Mouse (Mus musculus) small intestine, adult 2 months (tissue): ENCODE measurements around the gene Retreg2. TPM values are rescaled to one million over a fixed set of nuclear protein-coding genes. Genes with fewer than 3 reads are reported as not detected.

Experiments used
- H3K27ac ChIP-seq: fragments of 200-500 bp; 2 replicates; pipeline ENCODE4 v1.5.1; 2012; ENCODE audit warnings: low read depth, low read length, control low read depth, inconsistent platforms; ENCODE audit not compliant: insufficient read depth
- H3K27me3 ChIP-seq: fragments of 200-500 bp; 2 replicates; pipeline ENCODE4 v1.6.1; 2012; ENCODE audit warnings: mild to moderate bottlenecking, moderate library complexity, low read length, inconsistent platforms; ENCODE audit not compliant: control insufficient read depth, insufficient read depth
- H3K36me3 ChIP-seq: fragments of 200-500 bp; 2 replicates; pipeline ENCODE4 v1.6.1; 2012; ENCODE audit warnings: mild to moderate bottlenecking, low read length, control low read depth, inconsistent platforms; ENCODE audit not compliant: control insufficient read depth, insufficient read depth
- H3K4me1 ChIP-seq: fragments of 200-500 bp; 2 replicates; pipeline ENCODE4 v1.6.1; 2012; ENCODE audit warnings: low read length, inconsistent platforms, mixed read lengths; ENCODE audit not compliant: control insufficient read depth, insufficient read depth, insufficient read length
- H3K4me3 ChIP-seq: fragments of 200-500 bp; 2 replicates; pipeline ENCODE4 v1.5.1; 2012; ENCODE audit warnings: low read depth, mild to moderate bottlenecking, control low read depth, inconsistent platforms, low read length, moderate library complexity
- CTCF ChIP-seq: fragments of 200-500 bp; IDR thresholded peaks from 2 replicates; pipeline ENCODE4 v1.5.1; 2012; ENCODE audit warnings: low read depth, mild to moderate bottlenecking, control low read depth, inconsistent platforms, low read length, moderate library complexity, mixed read lengths; ENCODE audit not compliant: insufficient replicate concordance, insufficient read length; ENCODE audit errors: extremely low read depth
- POLR2A ChIP-seq: fragments of 200-500 bp; IDR thresholded peaks from 2 replicates; pipeline ENCODE4 v1.6.1; 2012; ENCODE audit warnings: low read depth, mild to moderate bottlenecking, control low read depth, inconsistent platforms, low read length, moderate library complexity
- WGBS: fragments of 180-500 bp; shearing (Covaris S2); methylation state at CpG from one replicate; pipeline ENCODE4 v1.1.7; 2018; 5-methylcytosine and 5-hydroxymethylcytosine counted together
- polyA plus RNA-seq: library from polyadenylated mRNA; depleted of rRNA; stranded (reverse); fragments of >200 nt; gene quantifications from 2 replicates; pipeline ENCODE4 v1.2.3, GENCODE M21; 2012

Gene Retreg2
- polyA plus RNA-seq, 1 experiment: 113 TPM

GRCm38 (mm10) chr1:75148727-75149126 is 6.1 kb downstream of the Retreg2 start:
- Histone ChIP-seq H3K36me3 (peaks cover 42% of the 10 kb centered on the region), H3K27ac (no peak overlapping the region), H3K4me1 (no peaks in the 10 kb centered on the region), H3K4me3 (no peak overlapping the region), H3K27me3 (no peaks in the 10 kb centered on the region)
- TF ChIP-seq POLR2A (no peak), CTCF (no peak)
- 84% methylated on average over 4 of the region's 4 CpGs for WGBS

- WGBS: 39% methylated on average over 3 of the region's 3 CpGs
Measured at GRCm38 (mm10) chr1:75155837-75156236, 13.3 kb downstream of the Retreg2 start.

GRCm38 (mm10) chr1:75158990-75159389 is 16.4 kb downstream of the Retreg2 start:
- Histone ChIP-seq H3K27me3 (no peaks in the 10 kb centered on the region), H3K4me3 (no peak overlapping the region), H3K36me3 (no peaks in the 10 kb centered on the region), H3K27ac (no peak overlapping the region), H3K4me1 (no peaks in the 10 kb centered on the region)
- no peak for TF ChIP-seq POLR2A
- no peak for TF ChIP-seq CTCF

More at GRCm38 (mm10) chr1:75155837-75156236, 13.3 kb downstream of the Retreg2 start:
- no peak overlapping the region for H3K27ac ChIP-seq
- no peak for TF ChIP-seq POLR2A
- TF ChIP-seq CTCF: no peak
- H3K36me3 ChIP-seq: no peaks in the 10 kb centered on the region
- no peaks in the 10 kb centered on the region for H3K4me1 ChIP-seq
- no peaks in the 10 kb centered on the region for H3K27me3 ChIP-seq
- no peak overlapping the region for H3K4me3 ChIP-seq

GRCm38 (mm10) chr1:75159540-75160255 is 17.1 kb downstream of the Retreg2 start:
- no peaks in the 10 kb centered on the region for H3K36me3 ChIP-seq
- 69% methylated on average over 5 of the region's 5 CpGs for WGBS
- H3K27ac ChIP-seq: no peak overlapping the region
- TF ChIP-seq POLR2A (no peak), CTCF (no peak)
- no peaks in the 10 kb centered on the region for H3K27me3 ChIP-seq
- no peak overlapping the region for H3K4me3 ChIP-seq
- H3K4me1 ChIP-seq: no peaks in the 10 kb centered on the region

- TF ChIP-seq POLR2A: no peak
- no peak for TF ChIP-seq CTCF
- 90% methylated on average over 4 of the region's 4 CpGs for WGBS
Measured at GRCm38 (mm10) chr1:75160256-75160617, 17.7 kb downstream of the Retreg2 start.

DNA sequence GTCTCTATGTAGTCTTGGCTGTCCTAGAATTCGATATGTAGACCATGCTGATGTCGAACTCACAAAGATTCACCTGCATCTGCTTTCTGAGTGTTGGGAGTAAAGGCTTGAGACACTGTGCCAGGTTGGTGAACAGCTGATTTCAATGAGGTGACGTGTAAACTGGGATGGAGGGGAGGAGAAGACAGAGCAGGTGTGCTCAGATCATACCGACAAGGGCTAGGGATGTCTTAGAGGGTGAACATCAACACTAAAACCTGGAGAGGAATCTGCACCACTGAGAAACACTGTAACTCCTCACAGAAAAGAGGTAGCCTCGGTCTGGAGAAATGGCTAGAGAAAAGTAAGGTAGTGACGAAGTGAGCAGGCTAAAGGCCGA is 25.5 kb downstream of the Retreg2 start:
- 3% methylated on average over 7 of the region's 7 CpGs for WGBS
- Histone ChIP-seq H3K27me3 (no peaks in the 10 kb centered on the region), H3K27ac (peak overlapping the region; percentile 47), H3K4me1 (peaks cover 5% of the 10 kb centered on the region), H3K4me3 (peak overlapping the region; percentile 75), H3K36me3 (peaks cover 27% of the 10 kb centered on the region)
- no peak for TF ChIP-seq CTCF
- TF ChIP-seq POLR2A: no peak

More at GRCm38 (mm10) chr1:75160256-75160617, 17.7 kb downstream of the Retreg2 start:
- H3K27ac ChIP-seq: no peak overlapping the region
- no peaks in the 10 kb centered on the region for H3K27me3 ChIP-seq
- H3K36me3 ChIP-seq: no peaks in the 10 kb centered on the region
- H3K4me1 ChIP-seq: no peaks in the 10 kb centered on the region
- no peak overlapping the region for H3K4me3 ChIP-seq

- Histone ChIP-seq H3K4me1 (peaks cover 5% of the 10 kb centered on the region), H3K27ac (peak within 1 kb of the TSS; percentile 47), H3K27me3 (no peaks in the 10 kb centered on the region), H3K36me3 (peaks cover 34% of the 10 kb centered on the region), H3K4me3 (peak within 1 kb of the TSS; percentile 75)
- 3% methylated on average over 59 of the region's 59 CpGs for WGBS
- TF ChIP-seq POLR2A (peak; percentile 85), CTCF (no peak)
Measured at GRCm38 (mm10) chr1:75168472-75169464, 26.2 kb downstream of the Retreg2 start, which contains the start of gene Zfand2b. Gene Zfand2b, plus strand, starts transcription at chr1:75168646.
